Mouse (Mus musculus) thymus, adult 2 months (tissue): ENCODE results near the gene Prkag2.

ENCODE experiments used
- CTCF ChIP-seq: fragments of 200-500 bp; IDR thresholded peaks from 2 replicates; pipeline ENCODE4 v1.5.1; 2012; ENCODE audit warnings: mild to moderate bottlenecking, control low read depth, low read length, moderate library complexity, borderline replicate concordance; ENCODE audit not compliant: control insufficient read depth, poor library complexity, insufficient read depth; ENCODE audit errors: extremely low read depth
- POLR2A ChIP-seq: fragments of 200-500 bp; IDR thresholded peaks from 2 replicates; pipeline ENCODE4 v1.6.1; 2012; ENCODE audit warnings: mild to moderate bottlenecking, low read length, control low read depth, moderate library complexity; ENCODE audit not compliant: control insufficient read depth, poor library complexity, insufficient read depth; ENCODE audit errors: extremely low read depth

GRCm38 (mm10) chr5:24913656-24914055, 186.8 kb downstream of the Prkag2 start:
- TF ChIP-seq CTCF: no peak
- TF ChIP-seq POLR2A: no peak
